Mouse (Mus musculus) left cerebral cortex, postnatal 4 days (tissue): ENCODE results near the gene Gm7534. TPM values are rescaled to one million over a fixed set of nuclear protein-coding genes. Genes with fewer than 3 reads are reported as not detected.

Experiments used
- DNase-seq: peaks from one replicate; pipeline ENCODE4 v3.0.0-alpha.2; 2022
- intact Hi-C: fragments of 180-260 bp; cut with DNase I; formaldehyde crosslinking; loops from one replicate; pipeline ENCODE4 v1.15.1; 2025
- total RNA-seq, 2 experiments: library from RNA; stranded (reverse); gene quantifications; 2 replicates each; pipeline ENCODE4 v1.2.3; 2021

Gene Gm7534
- not detected for total RNA-seq

DNA sequence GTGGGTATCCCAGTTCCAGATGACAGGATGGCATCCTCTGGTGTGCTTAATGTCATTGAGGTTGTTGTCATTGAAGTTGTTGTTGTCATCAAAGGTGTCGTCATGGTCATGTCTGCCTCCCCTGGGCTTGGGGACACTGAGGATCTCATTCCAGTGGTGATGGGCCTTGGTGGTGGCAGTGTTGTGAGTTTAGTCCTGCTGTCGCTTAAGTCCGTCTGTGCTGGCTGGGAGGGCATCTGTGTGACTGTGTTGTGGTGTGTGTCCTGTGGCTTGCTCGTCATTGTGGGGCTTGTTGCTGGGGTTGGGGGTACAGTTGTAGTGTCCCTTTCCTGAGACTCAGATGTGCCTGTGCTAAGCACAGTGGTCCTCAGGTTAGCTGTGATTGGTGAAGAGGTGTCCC is at the start of gene Gm7534:
Gene Gm7534 (minus strand): TSS at position 101 of the 400 bp plus-strand sequence.
- intact Hi-C loops = no loop called here
- no peak for DNase-seq

DNA sequence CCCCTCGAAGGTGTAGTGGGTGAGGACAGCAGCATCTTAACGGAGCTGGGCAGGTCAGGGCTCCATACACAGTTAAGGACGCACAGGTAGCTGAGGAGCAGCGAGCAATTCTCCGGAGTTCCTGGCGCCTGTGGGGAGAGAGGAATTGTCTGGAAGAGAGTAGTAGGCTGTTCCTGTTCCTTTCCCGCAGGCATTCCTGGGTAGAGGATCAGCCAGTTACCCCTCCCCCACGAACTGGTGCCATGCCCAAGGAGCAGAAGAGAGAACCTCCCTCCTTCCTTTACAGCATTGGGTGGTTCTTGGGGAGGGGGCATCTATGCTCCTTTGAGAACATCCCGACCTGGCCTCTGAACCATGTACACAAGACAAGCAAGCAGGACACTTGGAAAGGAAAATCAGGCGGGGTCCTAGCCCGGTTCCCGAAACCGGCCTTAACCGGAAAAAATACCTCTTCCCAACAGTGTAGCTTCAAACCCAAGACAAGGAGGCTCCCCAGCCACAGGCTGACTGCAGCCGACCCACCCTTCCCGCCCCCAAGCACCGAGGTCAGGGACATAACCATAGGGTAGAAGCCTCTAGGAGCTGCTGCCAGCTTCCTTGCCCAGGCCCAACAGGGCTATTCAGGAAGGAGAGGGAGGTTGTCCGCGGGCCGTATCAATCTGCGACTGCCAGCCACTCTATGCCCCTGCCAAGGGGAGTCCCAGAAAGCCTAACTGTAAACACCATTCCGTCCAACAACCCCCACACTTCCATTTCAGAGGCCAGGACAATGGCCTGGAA is 49.5 kb upstream of the Gm7534 start:
- intact Hi-C loops = no loop called here
- DNase-seq = no peak

DNA sequence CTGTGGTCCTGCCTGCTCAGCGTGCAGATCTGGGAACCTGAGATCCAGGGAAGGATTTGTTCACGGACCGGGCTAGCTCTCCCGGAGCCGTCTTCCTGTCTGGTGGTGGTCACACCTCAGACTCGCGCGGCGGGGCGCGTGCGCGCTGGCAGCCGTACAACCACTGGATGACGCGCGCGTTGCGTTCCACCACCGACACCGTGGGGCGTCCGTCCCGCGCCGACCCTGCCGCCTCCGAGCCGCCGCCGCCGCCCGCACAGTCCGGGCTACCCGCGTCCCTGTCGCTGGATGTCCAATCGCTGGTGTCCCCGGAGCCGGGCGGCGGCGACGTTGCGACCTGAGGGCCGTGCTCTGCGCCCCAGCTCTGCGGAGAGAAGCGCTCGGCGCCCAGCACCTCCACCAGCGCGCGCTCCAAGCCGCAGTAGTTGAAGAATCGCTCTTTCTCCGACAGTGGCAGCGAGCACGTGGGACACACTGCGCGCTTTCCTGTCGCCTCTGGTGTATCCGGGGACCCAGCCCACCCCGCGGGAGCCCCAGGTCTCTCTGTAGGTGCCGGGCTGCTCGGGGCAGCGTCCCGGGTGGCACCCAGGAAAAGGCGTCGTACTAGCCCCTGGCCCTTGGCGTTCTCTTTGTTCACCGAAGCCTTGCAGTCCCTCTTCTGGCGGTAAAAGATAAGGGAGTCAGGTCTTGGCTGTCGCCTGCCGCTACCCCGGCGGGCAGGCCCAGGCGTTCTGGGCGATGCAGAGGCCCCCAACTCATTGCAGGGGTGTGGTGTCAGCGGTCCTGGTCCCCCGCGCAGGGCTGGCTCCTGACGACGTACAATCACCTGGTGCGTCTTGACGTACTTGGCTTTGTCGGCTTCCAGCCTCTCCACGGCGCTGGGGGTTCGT is 48.7 kb upstream of the Gm7534 start:
- DNase-seq = peak; percentile 44
- intact Hi-C loops = no loop called here

DNA sequence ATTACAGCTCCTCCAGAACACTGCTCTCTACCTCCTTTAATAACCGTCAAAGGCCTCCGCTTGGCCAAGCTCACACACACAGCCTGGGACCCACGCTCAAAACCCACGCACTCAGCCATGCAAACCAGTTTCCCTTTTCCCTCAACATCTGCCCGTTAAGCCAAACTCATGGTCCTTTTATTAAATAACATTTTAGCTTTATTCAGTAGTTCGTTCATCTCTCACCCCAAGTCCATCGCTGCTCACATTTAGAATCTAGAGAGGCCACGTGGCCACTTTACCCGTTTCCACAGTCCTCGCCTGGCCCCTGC is 48.1 kb upstream of the Gm7534 start:
- intact Hi-C loops = no loop called here
- DNase-seq = no peak

DNA sequence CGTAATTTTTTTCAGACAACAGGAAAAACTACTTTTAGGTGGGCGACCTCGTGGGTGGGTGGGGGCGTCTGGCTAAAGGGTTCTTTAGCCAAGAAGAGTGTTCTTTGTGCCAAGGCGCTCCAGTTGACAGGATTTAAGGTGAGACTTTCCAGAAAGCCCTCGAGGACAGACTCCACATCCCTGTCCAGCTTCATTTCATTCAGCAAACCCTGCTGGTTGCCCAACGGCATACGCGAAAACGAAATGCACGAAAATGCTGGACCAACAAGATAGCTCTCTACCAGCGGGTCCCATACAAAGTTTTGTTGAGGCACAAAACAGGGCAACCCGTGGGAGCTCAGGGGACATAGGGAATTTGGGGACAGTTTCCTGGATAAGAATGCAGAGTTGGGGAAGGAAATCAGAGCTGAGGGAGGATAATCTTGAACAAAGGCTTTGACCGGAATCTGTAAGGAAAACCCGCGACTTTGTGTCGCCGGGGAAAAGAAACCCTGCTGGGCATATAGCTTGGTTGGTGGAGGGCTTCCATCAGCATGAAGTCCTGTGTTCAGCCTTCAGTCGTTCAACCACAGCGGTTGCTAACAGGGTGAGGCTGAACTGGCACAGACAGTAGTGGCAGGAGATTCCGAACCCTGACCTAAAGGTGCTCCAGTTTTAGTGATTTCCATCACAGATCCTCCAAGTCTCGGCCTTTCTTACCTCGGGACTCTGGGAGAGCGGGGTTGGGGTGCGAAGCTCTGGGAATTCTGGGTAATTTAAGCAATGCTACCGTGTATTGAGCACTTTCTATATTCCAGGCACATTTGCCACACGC is 47.5 kb upstream of the Gm7534 start:
- intact Hi-C loops = no loop called here
- no peak for DNase-seq

DNA sequence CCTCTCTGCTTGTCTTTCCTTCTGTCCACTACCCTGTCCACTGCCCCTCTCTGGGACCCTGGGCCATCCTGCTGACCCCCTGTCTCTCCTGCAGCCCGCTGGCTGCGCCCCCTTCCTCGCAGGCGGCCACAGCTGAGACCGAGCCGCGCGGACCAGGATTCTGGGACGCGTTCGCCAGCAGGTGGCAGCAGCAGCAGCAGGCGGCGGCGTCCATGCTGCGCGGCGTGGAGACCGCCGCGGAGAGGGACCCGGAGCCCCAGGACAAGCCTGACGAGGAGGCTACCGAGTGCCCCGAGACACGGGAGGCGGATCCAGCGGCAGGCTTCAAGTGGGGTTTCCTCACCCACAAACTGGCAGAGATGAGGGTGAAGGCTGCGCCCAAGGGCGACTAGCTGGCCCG is 46.8 kb upstream of the Gm7534 start:
- intact Hi-C loops = no loop called here
- peak; percentile 64 for DNase-seq

DNA sequence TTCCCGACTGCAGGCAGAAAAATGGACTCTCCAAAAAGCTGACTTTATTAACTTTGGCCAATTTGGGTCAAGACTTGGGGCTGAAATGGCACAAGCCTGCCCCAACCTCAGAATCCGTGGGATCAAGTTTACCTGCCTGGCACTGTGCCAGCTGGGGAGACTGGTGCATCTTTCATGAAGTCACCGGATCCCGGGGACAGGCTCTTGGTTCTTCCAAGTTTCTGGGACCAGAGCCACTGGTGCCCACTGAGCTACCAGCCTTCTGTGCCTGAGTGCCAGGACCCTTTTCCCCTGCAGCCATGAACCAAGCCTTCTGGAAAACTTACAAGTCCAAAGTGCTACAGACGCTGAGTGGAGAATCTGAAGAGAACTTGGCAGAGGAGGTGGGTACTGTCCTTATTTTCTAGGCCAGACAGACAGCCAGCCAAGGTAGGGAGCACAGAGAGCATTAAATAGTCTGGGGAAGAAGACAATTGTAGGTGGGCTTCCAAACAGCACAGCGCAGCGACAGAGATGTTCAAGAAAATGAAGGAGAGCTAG is 44.0 kb upstream of the Gm7534 start, which contains the start of gene Gm30191:
Gene Gm30191 (plus strand): TSS at position 217 of the 540 bp plus-strand sequence.
- intact Hi-C loops = no loop called here
- DNase-seq = peak; percentile 47

DNA sequence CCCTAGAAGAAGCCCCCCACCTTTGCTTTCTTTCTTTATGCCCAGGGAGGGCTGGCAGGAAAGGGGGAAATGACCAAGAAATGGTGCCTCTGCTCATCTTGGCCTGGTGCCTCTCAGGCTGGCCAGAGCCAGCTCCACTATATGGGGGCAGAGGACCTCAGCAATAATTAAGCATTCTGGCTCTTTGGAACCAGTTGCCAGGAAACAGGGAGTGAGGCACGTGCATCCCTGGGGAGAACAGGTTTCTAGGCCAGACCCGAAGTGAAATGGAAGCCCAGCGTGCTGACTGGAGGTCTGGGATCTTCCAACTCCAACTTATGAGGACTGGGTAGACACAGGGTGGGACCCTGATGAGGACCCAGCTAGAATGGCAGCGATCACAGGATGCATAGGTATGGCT is 43.5 kb upstream of the Gm7534 start:
- intact Hi-C loops = no loop called here
- DNase-seq = peak; percentile 68

DNA sequence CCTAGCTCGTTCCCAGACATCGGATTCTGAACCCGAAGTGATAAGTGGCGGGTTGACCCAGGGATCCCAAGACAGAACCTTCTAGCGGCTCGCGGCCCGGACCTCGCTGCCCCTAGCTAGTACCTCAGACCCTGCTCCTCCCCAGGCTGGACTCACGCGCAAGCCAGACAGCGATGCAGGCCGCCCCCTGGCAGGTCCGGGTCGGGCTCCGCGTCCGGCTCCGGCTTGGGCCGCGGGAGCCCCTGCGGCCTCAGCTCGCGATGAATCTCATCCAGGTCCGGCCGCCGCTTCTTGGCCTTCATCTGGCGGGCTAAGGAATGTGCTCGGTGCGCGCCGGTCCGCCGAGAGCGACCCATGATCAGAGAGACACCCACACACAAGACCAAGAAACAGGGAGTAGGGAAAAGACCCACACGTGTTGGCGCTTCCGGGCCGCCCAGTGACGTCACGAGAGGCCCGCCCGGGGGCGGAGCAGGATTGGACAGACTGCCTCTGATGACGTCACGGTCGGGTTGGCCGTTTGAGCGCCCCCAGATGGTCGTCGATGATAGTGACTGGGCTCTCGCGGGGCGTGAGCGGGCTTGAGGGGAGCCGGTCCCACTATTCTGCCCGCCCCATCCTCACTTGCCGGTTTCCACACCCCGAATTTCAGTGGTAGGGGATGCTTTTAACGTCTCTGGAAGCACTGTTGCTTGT is 42.5 kb upstream of the Gm7534 start, which contains the start of gene Zfp593:
Gene Zfp593 (minus strand): TSS at position 445 of the 696 bp plus-strand sequence.
- DNase-seq = peak; percentile 96
- intact Hi-C loops = no loop called here

DNA sequence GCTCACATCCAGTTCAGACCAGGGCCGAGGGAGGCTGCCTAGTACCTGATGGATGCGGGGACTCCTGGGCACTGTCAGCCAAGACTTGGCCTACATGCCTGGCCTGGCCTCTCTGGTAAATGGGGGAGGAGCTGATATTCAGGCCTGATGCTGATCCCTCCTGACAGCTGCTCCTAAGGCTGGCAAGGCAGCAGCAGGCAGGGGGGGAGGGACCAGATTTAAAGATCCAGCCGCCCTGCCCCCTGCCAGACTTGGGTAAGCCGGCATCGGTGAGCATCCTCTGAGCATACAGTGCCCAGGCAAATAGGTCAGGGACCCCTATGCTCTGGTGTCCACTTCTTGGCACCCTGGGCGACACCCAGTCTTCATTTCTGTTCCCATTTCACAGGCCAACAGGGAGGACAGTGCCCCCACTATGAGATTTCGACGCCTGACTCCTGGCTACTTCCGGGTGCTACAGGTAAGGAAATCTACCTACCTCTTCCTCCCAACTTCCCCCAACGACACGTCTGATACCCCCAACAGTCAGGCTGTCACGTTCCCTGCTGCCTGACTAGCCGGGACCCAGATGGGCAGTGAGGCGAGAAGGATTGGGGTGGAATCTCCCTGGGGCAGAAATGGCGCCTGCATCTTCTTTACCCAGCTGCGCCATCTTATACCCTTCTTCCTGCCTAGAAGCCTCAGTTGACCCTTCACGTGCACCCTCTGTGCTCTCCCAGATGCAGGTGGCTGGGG is 40.9 kb upstream of the Gm7534 start, which contains the start of gene E130218I03Rik:
Gene E130218I03Rik (plus strand): TSS at position 147 of the 735 bp plus-strand sequence.
- intact Hi-C loops = no loop called here
- peak; percentile 78 for DNase-seq

DNA sequence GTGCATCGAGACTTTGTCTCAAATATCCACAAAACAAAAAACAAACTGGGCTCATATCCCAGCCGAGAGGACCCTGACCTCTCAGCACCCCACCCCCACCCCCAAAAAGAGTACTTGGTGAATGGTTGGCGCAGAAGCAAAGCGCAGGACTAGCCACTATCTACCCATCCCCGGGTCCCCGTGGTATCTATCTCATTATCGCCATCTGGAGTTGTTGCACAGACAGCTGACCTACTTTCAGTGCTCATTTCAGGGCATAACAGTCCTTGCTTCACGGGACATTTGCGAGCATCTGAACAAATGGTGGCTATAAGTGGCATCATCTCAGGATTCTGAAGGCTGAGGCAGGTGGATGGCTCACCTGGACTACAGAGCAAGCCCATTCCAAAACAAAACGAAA is 35.9 kb upstream of the Gm7534 start:
- no peak for DNase-seq
- intact Hi-C loops = no loop called here

DNA sequence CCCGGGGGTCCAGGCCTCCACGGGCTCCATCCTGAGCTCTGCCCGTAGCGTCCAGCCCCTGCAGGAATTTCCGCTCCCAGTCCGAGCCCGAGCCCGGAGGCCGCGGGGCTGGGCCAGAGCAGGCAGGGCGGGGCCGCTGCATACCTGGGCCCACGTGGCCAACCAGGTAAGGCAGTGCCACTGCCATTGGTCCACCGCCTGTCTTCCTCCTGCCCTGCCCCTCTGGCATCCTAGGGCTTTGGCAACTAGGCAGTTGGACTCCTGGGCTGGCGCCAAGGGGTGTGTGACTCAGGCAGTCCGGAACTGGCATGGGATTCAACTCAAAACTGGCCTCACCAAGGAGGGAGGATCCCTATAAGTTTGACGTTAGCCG is 35.5 kb upstream of the Gm7534 start, which contains the start of gene Cnksr1:
Gene Cnksr1 (minus strand): TSS at position 121 of the 373 bp plus-strand sequence.
- intact Hi-C loops = no loop called here

DNA sequence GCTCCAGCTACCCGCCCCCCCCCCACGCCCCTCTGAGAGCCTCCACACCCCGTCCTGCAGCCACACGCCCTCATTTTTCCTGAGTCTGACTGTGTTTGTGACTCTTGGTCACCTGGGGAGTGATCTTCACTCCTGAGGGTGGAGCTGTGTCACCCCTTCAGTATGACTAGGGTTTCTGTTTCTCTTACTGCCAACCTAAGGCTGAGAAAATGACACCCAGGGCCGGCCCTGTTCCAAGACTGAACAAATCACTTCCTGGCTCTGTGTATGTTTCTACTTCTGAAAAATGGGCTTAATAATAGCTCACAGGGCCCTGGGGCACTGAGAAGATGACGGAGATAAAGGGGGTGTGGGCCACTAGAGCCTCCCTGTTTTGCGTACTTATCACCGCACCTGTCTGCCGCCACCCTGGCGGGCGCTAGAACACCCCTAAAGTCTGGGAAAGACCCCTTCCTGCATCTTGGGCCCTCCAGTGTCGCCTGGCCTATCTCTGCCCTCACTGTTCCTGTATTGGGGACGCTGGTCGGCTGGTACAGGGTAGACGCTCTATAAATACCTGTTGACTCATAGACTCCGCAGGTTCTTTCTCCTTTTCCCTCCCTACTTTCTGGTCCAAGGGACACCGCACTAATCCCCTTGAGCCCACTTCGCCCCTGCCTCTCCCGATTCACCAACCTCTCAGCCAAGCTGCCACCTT is 34.9 kb upstream of the Gm7534 start:
- intact Hi-C loops = no loop called here
- DNase-seq = no peak

More for the DNA sequence above, 35.5 kb upstream of the Gm7534 start, which contains the start of gene Cnksr1:
- peak; percentile 82 for DNase-seq

DNA sequence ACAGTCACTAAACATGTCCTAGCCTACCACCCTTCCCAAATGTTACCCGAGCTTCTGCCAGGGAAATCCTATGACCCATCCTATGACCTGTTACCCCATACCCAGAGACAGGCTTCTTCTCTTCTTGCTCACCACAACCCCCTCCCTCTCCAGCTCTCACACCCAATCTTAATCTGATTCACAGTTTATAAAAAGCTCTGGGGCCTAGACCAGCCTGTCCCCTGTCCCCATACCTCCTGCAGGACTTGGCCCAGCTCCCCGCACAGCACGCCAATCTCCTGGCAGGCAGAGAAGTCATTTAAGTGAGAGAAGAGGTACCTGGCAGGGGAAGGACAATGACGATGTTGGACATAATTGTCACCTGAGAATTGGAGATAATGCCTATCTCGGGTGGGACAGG is 32.1 kb upstream of the Gm7534 start:
- no peak for DNase-seq
- intact Hi-C loops = no loop called here

DNA sequence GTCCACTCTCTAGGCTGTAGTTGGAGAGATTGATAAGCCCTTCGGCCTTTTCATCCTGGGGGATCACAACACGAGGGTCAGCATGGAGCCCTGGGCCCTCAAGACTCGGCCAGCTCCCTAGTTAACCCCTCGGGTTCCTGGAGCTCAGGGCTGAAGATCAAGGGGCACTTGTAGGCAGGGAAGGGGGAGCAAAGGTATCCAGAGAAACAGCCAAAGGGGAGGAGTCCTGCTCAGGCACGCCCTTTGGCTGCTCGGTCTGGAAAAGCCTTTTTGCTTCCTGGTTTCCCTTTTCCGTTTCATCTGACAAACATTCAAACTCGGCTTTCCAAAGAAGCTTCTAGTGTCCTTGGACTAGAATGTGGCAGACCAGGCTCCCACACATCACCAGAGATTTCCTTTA is 27.6 kb upstream of the Gm7534 start:
- no peak for DNase-seq
- intact Hi-C loops = no loop called here

DNA sequence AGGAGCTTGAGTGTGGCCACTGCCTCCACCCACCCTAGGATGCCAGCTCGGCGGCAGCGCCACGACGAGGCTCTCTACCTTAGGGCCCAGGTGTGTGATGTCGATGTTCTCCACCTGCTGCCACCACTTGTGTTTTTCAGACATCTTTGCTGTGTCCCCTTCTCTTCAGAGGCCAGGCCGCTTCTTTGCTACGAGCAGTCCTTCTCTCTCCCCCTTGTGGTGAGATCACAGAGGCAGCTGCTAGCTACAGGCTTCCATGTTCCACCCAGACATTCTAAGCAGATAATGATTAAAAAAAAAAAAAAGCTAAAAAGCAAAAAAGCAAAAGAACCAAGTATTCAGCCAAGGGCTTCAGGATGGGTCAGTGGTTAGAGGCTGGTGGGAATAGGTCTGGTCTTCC is 24.4 kb upstream of the Gm7534 start, which contains the start of gene Catsper4:
Gene Catsper4 (minus strand): TSS at position 190 of the 400 bp plus-strand sequence.
- no peak for DNase-seq
- intact Hi-C loops = no loop called here

DNA sequence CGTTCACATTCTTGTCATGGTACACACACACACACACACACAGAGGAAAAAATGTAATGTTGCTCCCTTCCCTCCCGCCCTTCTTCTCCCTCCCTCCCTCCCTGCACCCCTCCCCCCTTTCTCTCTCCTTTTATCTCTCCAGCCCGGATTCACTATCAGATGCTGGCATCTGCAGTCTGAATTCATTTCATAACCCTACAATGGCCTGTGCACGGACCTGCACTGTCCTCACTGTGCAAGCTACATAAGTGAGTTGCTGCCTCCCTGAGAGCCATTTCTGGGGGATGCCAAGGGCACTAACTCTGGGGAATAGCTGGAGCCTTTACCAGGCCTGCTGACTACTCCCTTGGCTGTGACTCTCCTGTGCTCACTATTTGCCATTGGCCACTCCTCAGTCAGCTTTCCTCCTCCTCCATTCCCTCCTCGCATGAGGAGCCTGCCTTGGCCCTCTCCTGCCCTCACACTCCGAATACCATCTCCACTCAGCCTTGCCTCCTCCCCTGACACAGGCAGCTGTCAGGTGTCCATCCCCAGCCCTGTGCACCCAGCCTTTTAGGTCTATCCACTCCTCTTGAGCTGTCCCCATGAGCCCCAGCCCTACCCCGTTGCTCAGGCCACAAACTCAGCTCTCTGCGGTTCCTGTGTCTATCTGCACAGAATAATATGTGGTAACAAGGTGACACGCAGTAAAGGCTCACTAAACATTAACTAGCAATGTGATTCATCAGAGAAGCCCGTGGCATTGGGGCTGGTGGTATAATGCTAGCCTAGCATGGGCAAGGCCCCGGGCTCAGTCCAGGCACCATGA is 20.2 kb upstream of the Gm7534 start:
- intact Hi-C loops = no loop called here
- no peak for DNase-seq
